Mouse (Mus musculus) limb, embryonic 14.5 days (tissue): ENCODE results near the gene Gm10985. TPM values are rescaled to one million over a fixed set of nuclear protein-coding genes. Genes with fewer than 3 reads are reported as not detected.

Source experiments
- ATAC-seq: fragments of 200-750 bp; cut with Nextera tagmentation; 2 replicates; pipeline ENCODE4 v1.8.0; 2017; ENCODE audit warnings: low read depth, moderate number of reproducible peaks, moderate TSS enrichment; ENCODE audit not compliant: low FRiP score
- DNase-seq: peaks from one replicate; pipeline ENCODE4 v3.0.0-alpha.2; 2015; ENCODE audit warnings: low spot score
- H3K27ac ChIP-seq: fragments of 300-500 bp; sonication (generic); replicated peaks from 2 replicates; pipeline ENCODE4 v1.5.1; 2014; ENCODE audit warnings: low read depth, mild to moderate bottlenecking, low read length, moderate library complexity, mixed read lengths
- H3K27me3 ChIP-seq: fragments of 300-500 bp; sonication (generic); 2 replicates; pipeline ENCODE4 v1.6.1; 2014; ENCODE audit warnings: low read length, mixed read lengths; ENCODE audit not compliant: control insufficient read depth, insufficient read depth
- H3K36me3 ChIP-seq: fragments of 300-500 bp; sonication (generic); 2 replicates; pipeline ENCODE4 v1.6.1; 2014; ENCODE audit warnings: mild to moderate bottlenecking, low read length, moderate library complexity, mixed read lengths; ENCODE audit not compliant: control insufficient read depth, insufficient read depth
- H3K4me1 ChIP-seq: fragments of 300-500 bp; sonication (generic); 2 replicates; pipeline ENCODE4 v1.6.1; 2014; ENCODE audit warnings: antibody characterized with exemption, low read length, mixed read lengths; ENCODE audit not compliant: control insufficient read depth, insufficient read depth
- H3K4me2 ChIP-seq: fragments of 300-500 bp; sonication (generic); replicated peaks from 2 replicates; pipeline ENCODE4 v1.6.1; 2014; ENCODE audit warnings: low read depth, mild to moderate bottlenecking, low read length, moderate library complexity; ENCODE audit not compliant: severe bottlenecking
- H3K4me3 ChIP-seq: fragments of 300-500 bp; sonication (generic); replicated peaks from 2 replicates; pipeline ENCODE4 v1.5.1; 2014; ENCODE audit warnings: low read length
- H3K9ac ChIP-seq: fragments of 300-500 bp; sonication (generic); 2 replicates; pipeline ENCODE4 v1.6.1; 2014; ENCODE audit warnings: mild to moderate bottlenecking, low read depth, low read length, moderate library complexity; ENCODE audit not compliant: severe bottlenecking
- H3K9me3 ChIP-seq: fragments of 300-500 bp; sonication (generic); 2 replicates; pipeline ENCODE4 v1.6.1; 2016; ENCODE audit warnings: low read length; ENCODE audit not compliant: control insufficient read depth
- POLR2A ChIP-seq: fragments of 200-500 bp; IDR thresholded peaks from 2 replicates; pipeline ENCODE4 v1.8.0; 2012; ENCODE audit warnings: inconsistent platforms, mild to moderate bottlenecking, moderate library complexity, borderline replicate concordance; ENCODE audit not compliant: insufficient read depth, insufficient read length; ENCODE audit errors: extremely low read depth
- WGBS: fragments of 180-500 bp; shearing (Covaris S2); extraction: QIAGEN DNeasy Blood & Tissue Kit; methylation state at CpG from one replicate; pipeline ENCODE4 v1.1.7; 2014; 5-methylcytosine and 5-hydroxymethylcytosine counted together
- polyA plus RNA-seq, 2 experiments: library from polyadenylated mRNA; depleted of rRNA in 1 of 2; stranded (reverse) in 1 of 2; unstranded in 1 of 2; fragments of >200 nt; fragmentation: Nextera tagmentation in 1 of 2; extraction: Ambion mirVana in 1 of 2; gene quantifications; 2 replicates each; pipeline versions ENCODE4 v1.2.1 to v1.2.3; 2012 to 2014

Gene Gm10985
- polyA plus RNA-seq, 2 experiments: not detected

- Histone ChIP-seq H3K9me3 (no peaks in the 10 kb centered on the region), H3K27me3 (no peaks in the 10 kb centered on the region), H3K27ac (peak within 1 kb of the TSS; percentile 70), H3K9ac (peak within 1 kb of the TSS; percentile 76), H3K4me1 (peaks cover 8% of the 10 kb centered on the region), H3K4me2 (peak within 1 kb of the TSS; percentile 90), H3K36me3 (peaks cover 31% of the 10 kb centered on the region), H3K4me3 (peak within 1 kb of the TSS; percentile 93)
- TF ChIP-seq POLR2A: 0 out of 2 replicates have a peak, but pooled peaks have one; percentile 39
- DNase-seq (peak; percentile 99), ATAC-seq (peak; percentile 98)
- 2% methylated on average over 58 of the region's 58 CpGs for WGBS
Measured at GRCm38 (mm10) chr3:53863383-53864220, 18.7 kb downstream of the Gm10985 start, which contains the start of gene Ufm1. Gene Ufm1 (minus strand): TSS chr3:53863830.

- ATAC-seq: no peak
Measured at GRCm38 (mm10) chr3:53868212-53868611, 23.3 kb downstream of the Gm10985 start.

GRCm38 (mm10) chr3:53869263-53869662 is 24.4 kb downstream of the Gm10985 start:
- H3K27ac ChIP-seq: no peak overlapping the region
- H3K4me1 ChIP-seq: no peaks in the 10 kb centered on the region
- H3K9me3 ChIP-seq: no peaks in the 10 kb centered on the region
- no peak overlapping the region for H3K9ac ChIP-seq
- H3K27me3 ChIP-seq: no peaks in the 10 kb centered on the region
- TF ChIP-seq POLR2A: no peak
- ATAC-seq: no peak
- DNase-seq: no peak
- no peak overlapping the region for H3K4me3 ChIP-seq
- H3K4me2 ChIP-seq: no peak overlapping the region
- 9% methylated on average over 1 of the region's 1 CpGs for WGBS
- H3K36me3 ChIP-seq: no peaks in the 10 kb centered on the region

More at GRCm38 (mm10) chr3:53868212-53868611, 23.3 kb downstream of the Gm10985 start:
- TF ChIP-seq POLR2A: no peak
- no peaks in the 10 kb centered on the region for H3K4me1 ChIP-seq
- H3K9ac ChIP-seq: no peak overlapping the region
- H3K4me2 ChIP-seq: no peak overlapping the region
- H3K27me3 ChIP-seq: no peaks in the 10 kb centered on the region
- H3K36me3 ChIP-seq: no peaks in the 10 kb centered on the region
- no peaks in the 10 kb centered on the region for H3K9me3 ChIP-seq
- H3K4me3 ChIP-seq: no peak overlapping the region
- H3K27ac ChIP-seq: no peak overlapping the region
- DNase-seq: no peak
- WGBS: 86% methylated on average over 4 of the region's 4 CpGs

- Histone ChIP-seq H3K9ac (no peak overlapping the region), H3K4me1 (no peaks in the 10 kb centered on the region), H3K36me3 (no peaks in the 10 kb centered on the region), H3K27ac (no peak overlapping the region), H3K9me3 (no peaks in the 10 kb centered on the region), H3K4me3 (no peak overlapping the region), H3K4me2 (no peak overlapping the region), H3K27me3 (no peaks in the 10 kb centered on the region)
- ATAC-seq: no peak
- WGBS: 73% methylated on average over 6 of the region's 6 CpGs
- no peak for DNase-seq
- TF ChIP-seq POLR2A: no peak
Measured at GRCm38 (mm10) chr3:53870482-53870881, 25.6 kb downstream of the Gm10985 start.

GRCm38 (mm10) chr3:53871596-53871995 is 26.7 kb downstream of the Gm10985 start:
- Histone ChIP-seq H3K4me1 (no peaks in the 10 kb centered on the region), H3K4me3 (no peak overlapping the region), H3K36me3 (no peaks in the 10 kb centered on the region), H3K9ac (no peak overlapping the region), H3K27ac (no peak overlapping the region), H3K4me2 (no peak overlapping the region), H3K27me3 (no peaks in the 10 kb centered on the region), H3K9me3 (no peaks in the 10 kb centered on the region)
- DNase-seq: no peak
- WGBS: 84% methylated on average over 1 of the region's 1 CpGs
- ATAC-seq: no peak
- no peak for TF ChIP-seq POLR2A
